Mouse (Mus musculus) skeletal muscle tissue, adult 2 months (tissue): ENCODE measurements around the gene Ndufaf4.
"Not testable (repeated sequence)": the region's sequence is repeated elsewhere in the genome, so short reads cannot be mapped to it uniquely, and the experiment has no call there.

Experiments
- DNase-seq: peaks from one replicate; pipeline ENCODE4 v3.0.0-alpha.2; 2012; ENCODE audit warnings: low read depth, low spot score

Ndufaf4 gene

DNA sequence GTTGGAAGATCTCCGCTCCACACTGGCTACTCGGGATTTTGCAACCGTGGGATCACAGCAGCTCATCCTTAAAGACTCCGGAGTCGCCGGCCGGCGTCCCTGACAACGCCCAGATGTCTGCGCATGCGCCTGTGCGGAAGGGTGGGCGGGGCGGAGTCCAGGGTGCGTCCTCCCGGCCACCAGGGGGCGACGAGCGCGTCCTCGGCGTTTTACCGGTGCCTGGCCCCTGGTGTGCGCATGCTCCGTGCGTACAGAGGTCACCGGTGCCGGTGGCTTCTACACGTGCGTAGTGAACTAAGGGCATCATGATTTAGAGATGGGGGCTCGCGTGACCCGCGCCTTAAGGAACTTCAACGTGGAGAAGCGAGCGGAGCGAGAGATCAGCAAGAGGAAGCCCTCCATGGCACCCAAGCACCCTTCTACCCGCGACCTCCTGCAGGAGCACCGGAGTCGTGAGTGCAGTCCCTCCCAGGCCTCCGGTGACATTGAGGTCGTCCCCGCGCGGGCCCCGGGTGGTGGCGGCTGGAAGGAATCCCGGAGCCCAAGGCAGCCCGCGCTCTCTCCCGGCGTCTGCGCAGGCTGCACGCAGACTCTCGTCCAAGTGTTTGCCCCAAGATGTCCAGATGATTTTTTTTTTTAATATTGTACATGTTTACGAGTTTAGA lies at the start of gene Ndufaf4:
Gene Ndufaf4, plus strand, starts transcription at position 233 of the 665 bp plus-strand sequence.
- DNase-seq = peak; percentile 94

DNA sequence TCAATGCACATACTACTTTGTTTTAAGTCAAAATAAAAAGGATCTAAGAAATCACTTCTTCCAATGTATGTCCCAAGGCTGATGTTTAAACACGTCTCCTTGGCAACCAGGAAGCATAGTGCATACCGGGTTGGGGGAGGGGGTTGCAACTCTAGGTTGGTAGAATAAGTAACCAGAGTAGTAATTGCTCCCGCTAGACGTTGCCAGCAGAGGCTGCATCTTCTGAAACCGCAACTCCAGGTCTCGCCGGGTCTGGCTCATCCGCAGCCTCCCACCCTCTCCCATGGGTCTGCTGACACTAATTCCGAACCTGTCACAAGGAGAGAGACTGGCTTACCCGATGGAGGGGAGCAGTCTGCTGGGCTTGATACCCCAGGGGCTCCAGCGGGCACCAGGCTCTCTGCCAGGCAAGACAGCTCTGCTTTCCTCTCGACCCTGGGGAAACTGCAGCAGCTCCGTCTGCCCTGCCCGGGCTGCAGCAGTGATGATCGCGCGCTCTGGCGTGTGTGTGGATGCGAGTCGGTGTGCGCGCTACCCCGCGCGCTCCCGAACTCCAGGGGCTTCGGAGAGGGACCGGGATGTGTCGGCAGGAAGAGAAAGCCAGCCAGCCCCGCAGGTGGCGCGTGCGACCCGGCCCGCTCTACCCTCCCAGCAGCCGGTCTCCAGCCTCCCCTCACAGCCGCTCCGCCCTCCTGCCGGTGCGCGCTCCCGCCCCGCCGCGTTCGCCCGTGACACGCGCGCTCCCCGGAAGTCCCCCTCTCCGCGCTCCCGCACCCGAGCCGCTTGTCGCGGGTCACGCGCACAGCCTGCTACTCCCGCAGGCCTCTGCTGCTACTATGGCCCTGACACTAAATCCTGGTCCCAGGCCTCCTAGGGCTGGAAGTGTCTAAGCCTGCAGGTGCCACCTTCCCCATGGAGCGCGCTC lies 47.2 kb upstream of the Ndufaf4 start, which contains the start of gene Klhl32:
Gene Klhl32, minus strand, starts transcription at position 724 of the 925 bp plus-strand sequence.
- peak; percentile 2 for DNase-seq

GRCm38 (mm10) chr4:24865691-24866090 lies 32.2 kb upstream of the Ndufaf4 start:
- DNase-seq = no peak

DNA sequence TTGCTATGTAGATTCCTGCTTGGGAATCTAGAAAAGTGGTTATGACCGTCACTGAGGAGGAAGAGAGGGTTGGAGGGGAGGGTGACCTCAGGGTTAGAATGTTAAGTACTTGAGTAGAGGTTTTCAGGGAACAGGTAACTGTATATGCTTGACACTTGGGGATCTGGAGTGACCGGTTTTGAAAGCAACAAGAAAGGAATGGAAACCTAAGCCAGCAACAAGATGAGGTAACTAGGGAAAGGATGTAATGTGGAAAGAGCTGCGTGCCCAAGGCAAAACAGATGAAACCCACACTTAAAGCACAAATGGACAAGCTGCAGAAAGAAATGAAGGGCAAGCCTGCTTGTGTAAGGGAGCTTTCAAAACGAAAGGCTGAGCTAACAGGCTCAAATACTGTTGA lies 28.7 kb upstream of the Ndufaf4 start:
- DNase-seq = no peak

- DNase-seq = not testable (repeated sequence)
Measured at GRCm38 (mm10) chr4:24889386-24889785, 8.5 kb upstream of the Ndufaf4 start.

DNA sequence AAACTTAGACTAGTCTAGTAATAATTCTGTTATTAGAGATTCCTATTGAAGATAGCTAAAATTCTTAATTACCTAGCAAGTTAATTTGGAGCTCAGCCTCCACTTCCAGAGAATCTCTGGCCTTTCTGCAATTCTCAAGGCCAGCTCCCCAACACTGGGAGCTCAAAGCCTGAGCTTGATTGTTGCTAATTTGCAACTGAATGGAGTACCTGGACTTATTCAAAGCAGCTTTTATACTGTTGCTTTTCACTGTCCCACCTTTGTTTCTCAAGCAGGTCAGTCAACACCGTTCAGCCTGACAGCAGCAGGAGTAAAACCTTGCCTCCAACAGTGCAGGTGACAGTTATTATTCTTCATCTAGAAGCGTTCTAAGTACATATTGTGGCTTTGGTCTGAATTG lies 5.6 kb upstream of the Ndufaf4 start:
- DNase-seq = not testable (repeated sequence)

GRCm38 (mm10) chr4:24894625-24895024 lies 3.3 kb upstream of the Ndufaf4 start:
- DNase-seq = no peak

DNA sequence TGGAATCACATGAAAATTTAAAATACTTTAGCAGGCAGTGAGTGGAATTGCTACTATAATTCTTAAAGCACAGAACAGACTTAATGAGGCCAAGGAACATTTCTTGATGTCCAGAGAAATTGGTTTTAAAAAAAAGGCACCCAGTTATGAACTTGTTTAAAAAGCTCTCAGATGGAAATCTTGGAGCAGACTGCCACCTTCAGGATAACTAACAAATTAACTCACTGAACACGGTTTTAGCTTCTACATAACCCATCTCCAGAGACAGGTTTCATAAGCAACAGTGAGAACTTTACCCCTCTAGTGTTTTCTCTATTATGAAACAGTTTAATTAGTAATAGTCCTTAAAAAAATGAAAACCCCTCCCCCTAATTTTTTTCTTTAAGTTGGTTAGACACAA lies 1.1 kb upstream of the Ndufaf4 start:
- DNase-seq = peak; percentile 11

DNA sequence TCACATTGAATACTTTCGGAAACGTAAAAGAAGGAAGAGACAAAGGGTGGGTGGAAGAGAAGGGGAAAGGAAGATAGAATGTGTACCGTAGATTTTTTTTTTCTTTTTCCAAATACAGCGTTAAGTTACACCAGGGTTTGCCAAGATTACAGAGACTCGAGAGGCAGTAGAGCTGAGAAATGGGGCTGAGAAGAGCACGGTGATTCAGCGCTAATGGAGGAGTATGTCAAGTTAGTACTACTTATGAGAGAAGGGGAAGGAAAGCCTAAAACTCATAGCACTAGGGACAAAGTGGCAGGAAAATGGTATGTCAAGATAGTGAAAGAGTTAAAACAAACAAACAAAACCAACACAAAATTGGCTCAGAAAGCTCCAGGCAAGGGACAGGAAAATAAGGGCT lies 532 bp upstream of the Ndufaf4 start:
- no peak for DNase-seq

DNA sequence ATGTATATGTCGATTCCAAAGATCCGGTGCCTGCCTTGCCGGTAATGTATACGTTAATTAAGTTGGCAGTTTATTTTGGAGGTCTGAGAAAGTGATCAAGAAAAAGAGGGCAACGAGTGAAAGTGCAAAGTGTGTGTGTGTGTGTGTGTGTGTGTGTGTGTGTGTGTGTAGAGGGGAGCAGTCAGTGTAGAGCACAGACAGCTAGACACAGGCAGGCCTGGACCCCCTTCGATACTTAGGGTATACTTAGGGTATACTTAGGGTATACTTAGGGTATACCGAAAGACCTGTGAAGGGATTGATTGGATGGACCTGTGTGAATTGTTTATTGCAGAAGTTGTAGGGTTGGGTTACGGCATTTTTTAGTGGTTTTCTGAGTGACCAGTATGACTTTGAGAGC lies 753 bp downstream of the Ndufaf4 start:
- no peak for DNase-seq

- DNase-seq = no peak
Measured at GRCm38 (mm10) chr4:24899146-24899545, 1.3 kb downstream of the Ndufaf4 start.

DNA sequence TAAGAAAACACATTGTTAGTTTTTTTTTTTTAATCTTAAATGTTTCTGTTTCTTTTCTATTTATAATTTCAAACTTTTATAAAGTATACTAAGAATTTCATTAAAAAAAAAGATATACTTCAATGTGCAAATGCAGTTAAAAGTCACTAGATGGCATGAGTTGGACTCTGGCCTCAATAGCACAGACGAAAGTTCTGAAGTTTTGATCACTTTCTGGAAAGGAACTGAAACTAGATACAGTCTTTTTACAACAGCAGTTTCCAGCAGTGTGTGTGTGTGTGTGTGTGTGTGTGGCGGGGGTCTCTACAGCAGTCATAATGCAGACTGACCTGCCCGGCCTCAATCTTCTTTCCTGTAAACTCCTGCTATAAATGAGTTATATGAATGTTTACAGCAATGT lies 9.9 kb downstream of the Ndufaf4 start:
- DNase-seq = no peak

- no peak for DNase-seq
Measured at GRCm38 (mm10) chr4:24915631-24916030, 17.7 kb downstream of the Ndufaf4 start.

- DNase-seq = no peak
Measured at GRCm38 (mm10) chr4:24920006-24920577, 22.2 kb downstream of the Ndufaf4 start.

GRCm38 (mm10) chr4:24924726-24925125 lies 26.8 kb downstream of the Ndufaf4 start:
- no peak for DNase-seq

DNA sequence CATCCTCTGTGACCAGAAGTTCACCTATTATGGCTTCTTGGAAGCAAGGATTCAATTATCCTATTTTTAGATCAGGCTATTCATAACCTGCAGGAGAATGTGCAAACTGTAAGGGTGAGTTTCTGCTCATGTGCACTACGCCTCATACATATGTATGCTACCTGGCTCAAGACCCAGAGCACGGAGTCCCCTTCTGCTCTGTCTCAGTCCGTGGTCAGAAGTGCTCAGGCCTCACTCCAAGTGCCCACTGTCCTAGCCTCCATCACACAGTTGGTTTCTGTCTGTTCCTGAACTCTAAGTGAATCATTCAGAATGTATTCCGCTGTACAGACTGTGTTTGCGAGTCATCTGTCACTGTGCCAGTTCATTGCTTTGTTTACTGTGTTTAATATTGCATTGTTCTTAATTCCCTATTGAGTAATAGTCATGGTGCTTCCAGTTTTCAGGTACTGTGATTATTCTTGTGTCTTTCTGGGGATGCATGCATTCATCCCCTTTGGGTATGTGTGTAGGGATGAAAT lies 30.4 kb downstream of the Ndufaf4 start:
- no peak for DNase-seq

DNA sequence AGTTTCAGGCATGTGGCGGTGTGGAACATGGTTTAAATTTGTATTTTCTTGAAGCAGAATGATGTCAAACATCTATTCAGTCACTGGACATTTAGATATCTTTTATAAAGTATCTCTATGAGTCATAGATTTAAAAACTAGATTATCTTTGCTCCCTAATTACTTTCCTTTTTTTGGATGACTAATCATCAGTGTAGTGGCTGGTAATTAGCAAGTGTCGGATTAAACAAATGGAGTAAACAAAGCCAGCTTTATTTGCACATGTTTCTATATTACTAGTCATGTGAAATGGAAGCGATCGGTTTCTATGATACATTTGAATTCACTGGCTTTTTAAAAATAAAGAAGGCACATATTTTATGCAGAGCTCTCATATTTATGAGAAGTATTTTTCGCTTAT lies 31.0 kb downstream of the Ndufaf4 start:
- no peak for DNase-seq

- DNase-seq = no peak
Measured at GRCm38 (mm10) chr4:24942728-24943424, 45.0 kb downstream of the Ndufaf4 start.
